Mouse (Mus musculus): ENCODE measurements around the gene Bmp15.

Bmp15 gene

DNA sequence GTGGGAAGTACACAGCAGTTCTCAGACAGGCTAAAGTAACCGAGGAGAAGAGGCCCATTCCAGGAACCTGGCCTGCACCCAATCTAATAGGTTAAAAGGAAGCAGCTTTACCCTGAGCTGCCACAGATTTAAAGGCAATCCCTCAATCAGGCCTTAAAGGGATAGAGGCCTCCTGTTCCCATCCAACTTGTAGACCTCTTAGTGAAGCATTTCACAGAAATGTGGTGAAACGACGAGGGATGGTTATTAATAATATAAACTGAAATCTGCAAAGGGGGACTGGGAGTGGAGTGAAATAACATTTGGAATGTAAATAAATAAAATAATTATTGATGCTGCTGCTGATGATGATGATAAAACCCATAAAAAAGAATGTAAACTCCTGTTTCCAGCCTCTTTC, at the start of gene Bmp15:
TSS of gene Bmp15 (minus strand) at position 101 of the 400 bp plus-strand sequence.
- no peak for DNase-seq

DNA sequence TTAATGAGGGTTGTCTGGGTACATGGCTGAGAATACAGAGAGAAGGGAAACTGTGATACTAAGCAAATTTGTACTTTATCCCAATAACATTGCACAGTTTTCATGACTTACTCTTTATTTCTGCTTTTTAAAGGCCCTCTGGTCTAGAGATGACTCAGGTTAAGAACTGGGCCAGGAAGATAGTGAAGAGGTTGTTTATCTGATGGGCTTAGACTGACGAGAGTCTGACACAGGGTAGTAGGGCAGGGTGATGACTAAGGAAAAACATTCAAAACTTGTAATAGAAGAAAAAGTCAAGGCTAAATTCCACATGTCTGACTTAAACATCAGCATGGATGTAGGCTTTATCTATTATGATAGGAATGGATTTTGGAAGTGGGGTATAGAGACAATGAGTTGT, 48.3 kb upstream of the Bmp15 start:
- DNase-seq, result no peak

GRCm38 (mm10) chrX:6357503-6358114, 37.1 kb upstream of the Bmp15 start:
- no peak for DNase-seq

DNA sequence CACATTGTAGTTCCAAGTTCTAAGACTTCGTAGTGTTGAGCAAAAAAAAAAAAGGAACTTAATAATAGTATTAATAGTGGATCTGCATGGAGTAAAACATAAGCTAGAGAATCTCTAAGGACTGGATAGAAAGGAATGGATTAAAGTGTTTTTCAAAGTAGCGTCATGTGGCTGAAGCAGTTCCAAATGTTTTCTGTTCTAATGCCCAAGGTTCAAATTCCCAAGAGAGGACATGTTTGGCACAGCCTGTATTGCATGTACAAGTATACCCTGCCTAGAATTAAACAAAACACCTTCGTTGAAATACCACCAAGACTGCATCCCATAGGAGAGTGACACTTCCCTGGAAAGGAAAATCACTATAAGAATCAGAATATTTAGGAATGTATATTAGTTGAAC, 36.4 kb upstream of the Bmp15 start:
- DNase-seq, result no peak

DNA sequence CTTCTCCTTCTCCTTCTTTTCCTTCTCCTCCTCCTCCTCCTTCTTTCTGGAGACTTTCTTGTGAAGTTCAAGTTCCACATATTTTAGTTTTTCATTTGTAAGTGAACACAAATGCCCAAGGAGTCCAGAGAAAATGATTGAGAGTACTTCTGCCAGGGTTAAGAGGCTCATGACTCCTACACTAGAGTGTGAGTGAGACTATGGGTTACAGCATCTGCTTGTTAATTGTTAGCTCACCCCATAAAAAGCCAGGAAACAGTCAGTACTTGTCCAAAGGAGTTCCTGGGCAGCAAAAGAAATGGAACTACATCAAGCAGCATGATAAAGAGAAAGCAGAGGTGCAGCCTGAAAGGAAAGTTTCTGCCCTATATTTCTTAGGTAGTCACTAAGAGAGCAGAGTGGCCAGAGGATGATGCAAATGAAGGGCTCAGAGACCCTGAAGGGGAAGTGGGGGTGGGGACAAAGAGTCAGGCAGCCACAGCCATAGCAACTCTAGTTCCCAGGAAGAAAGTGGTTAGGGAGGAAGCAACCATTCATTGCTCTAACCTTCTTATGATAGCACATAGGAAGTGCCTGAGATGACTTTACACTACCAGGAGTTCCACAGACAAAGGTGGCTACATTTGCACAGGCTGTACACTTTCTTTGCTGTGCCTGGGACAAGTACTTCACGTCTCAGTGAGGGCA, 24.9 kb upstream of the Bmp15 start:
- DNase-seq, result peak; percentile 12

DNA sequence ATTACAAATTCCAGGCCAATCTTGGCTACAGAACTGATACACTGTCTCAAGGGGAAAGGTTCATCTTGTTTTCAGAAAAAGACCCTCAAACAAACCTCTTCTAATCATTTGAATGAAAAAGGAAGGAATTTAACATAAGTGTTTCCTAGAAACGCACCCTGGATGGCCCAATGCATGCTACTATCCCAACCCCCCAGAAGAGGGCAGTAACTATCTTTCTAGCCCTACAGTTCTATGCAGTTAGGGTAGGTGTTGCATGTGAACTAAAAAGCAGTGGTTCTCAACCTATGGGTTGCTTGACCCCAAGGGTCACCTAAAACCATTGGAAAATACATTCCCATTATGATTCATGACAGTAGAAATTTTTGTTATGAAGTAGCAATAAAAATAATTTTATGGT, 3.5 kb upstream of the Bmp15 start:
- peak; percentile 10 for DNase-seq

DNA sequence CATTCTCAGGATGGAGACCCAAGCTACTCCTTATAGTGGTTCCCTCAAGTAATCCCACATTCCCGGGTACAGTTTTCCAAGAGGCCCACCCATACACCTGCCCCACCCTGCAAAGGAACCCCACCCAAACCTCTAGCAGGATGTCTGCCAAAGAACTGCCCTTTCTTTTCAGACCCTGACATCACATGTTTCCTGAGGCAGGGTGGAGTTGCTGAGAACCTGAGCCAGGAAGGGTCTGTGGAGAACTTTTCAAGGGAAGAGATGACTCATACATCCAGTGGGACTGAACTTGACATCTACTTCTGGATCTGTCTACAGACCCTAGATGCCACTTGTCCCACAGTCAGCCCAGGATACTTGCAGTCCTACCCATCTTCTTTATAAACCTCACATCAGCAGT, 2.8 kb downstream of the Bmp15 start:
- DNase-seq, result peak; percentile 4

Data from lung, postnatal 36 days (tissue).